Mouse (Mus musculus) layer of hippocampus, postnatal 25 days (tissue): ENCODE results near the gene Hist2h2aa2. TPM values are rescaled to one million over a fixed set of nuclear protein-coding genes. Genes with fewer than 3 reads are reported as not detected.
"Not testable (repeated sequence)": the region's sequence is repeated elsewhere in the genome, so short reads cannot be mapped to it uniquely, and the experiment has no call there.

Source experiments
- DNase-seq, 2 experiments: peaks; one replicate each; pipeline ENCODE4 v3.0.0; 2022; ENCODE audit warnings: mixed read lengths in 2 of 2, low spot score in 1 of 2; ENCODE audit errors: extremely low spot score in 1 of 2
- total RNA-seq, 2 experiments: library from RNA; stranded (reverse); gene quantifications; 2 replicates each; pipeline ENCODE4 v1.2.3; 2021

Hist2h2aa2 gene
- total RNA-seq, 2 experiments from 2014 or later = 225 TPM

DNA sequence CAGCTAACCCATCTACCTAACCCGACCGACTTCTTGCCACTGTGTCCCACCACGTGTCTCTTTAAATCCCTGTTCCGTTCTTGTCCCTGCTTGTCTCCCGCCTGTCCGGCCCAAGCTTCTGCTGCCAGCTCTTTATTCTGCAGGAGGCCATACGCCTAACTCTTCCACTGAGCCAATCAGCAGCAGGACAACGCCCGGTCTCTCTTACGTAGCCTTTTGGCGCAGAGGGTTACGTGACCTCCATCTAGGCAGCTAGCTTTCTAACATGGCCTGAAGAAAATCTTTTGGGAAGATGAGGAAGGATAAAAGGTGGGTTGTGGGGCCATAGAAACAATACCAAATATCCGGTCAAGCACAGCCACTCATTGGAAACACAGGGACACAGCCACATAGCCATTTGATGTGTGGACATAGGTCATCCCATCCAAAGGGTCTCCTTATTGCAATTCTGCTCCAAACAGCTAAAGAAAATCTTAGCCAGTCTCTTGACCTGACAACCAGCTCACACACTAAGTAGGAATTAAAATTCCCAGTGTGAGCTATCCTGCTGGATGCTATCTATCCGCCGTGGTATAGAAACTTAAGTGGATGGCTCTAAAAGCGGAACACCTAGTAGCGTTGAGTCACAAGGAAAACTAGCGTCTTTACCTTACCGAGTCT is 22.3 kb upstream of the Hist2h2aa2 start:
- peak; percentile 54 to 57 for DNase-seq

GRCm38 (mm10) chr3:96261623-96262022 is 21.5 kb upstream of the Hist2h2aa2 start:
- DNase-seq = no peak

GRCm38 (mm10) chr3:96260220-96260619 is 20.1 kb upstream of the Hist2h2aa2 start:
- no peak for DNase-seq

GRCm38 (mm10) chr3:96257190-96257589 is 17.1 kb upstream of the Hist2h2aa2 start:
- no peak for DNase-seq

- no peak for DNase-seq
Observed at GRCm38 (mm10) chr3:96255926-96256593, 16.0 kb upstream of the Hist2h2aa2 start.

DNA sequence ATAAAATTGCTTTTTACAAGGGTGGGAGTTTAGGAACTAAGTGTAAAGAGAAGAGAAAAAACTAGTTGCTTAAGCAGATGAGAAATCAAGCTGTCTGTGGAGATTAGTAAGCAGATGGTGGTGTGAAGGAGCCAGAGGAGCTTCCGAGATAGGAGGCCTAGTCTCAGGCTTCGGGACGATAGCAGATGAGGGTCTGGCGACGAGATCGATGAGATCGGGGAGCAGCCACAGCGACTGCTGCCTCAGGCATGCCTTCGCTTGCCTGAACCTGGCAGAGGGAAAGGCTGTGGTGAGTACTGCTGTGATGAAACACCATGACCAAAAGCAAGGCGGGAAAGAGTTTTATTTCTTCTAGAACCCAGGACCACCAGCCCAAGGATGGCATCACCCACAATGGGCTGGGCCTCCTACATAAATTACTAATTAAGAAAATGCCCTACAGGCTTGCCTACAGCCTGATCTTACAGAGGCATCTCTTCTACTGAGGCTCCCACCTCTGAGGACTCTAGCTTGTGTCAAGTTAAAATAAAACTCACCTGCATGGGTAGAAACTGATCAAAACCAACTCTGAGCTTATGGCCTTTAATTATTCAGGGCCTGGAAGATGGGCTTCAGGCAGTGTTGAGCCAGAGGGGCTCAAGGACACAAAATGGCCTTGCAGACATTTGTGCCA is 14.7 kb upstream of the Hist2h2aa2 start:
- no peak for DNase-seq

DNA sequence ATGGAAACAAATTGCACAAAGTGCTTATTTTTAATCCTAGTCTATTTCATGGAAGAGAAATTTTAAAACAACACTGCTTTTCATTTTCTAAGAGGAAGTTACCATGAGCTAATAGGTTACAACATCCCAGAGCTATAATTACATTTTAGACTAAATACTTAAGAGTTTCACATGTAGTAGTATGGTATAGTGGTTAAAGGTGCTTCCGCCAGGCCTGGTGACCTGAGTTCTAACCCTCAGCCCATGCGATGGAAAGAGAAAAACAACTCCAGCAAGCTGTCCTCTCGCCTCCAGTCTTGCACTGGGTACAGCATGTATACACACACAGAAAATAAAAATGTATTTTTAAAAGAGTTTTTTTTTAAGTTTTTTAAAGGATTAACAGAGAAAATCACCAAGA is 11.7 kb upstream of the Hist2h2aa2 start:
- no peak for DNase-seq

GRCm38 (mm10) chr3:96250890-96251289 is 10.8 kb upstream of the Hist2h2aa2 start:
- DNase-seq = no peak

DNA sequence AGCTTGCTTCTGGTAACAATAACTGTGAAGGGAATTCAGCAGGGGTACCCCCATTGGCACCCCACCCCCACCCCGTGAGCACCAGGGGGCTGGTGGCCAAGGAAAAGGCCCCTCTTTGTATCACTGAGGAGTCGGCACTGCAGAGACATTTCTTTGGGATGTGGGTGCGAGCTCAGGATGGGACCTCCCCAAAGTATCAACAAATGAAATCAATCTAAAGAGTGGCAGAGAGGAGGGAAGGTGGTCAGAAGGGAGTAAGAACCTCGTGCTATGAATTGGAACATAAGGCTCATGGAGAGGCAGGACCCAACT is 8.9 kb upstream of the Hist2h2aa2 start:
- no peak for DNase-seq

DNA sequence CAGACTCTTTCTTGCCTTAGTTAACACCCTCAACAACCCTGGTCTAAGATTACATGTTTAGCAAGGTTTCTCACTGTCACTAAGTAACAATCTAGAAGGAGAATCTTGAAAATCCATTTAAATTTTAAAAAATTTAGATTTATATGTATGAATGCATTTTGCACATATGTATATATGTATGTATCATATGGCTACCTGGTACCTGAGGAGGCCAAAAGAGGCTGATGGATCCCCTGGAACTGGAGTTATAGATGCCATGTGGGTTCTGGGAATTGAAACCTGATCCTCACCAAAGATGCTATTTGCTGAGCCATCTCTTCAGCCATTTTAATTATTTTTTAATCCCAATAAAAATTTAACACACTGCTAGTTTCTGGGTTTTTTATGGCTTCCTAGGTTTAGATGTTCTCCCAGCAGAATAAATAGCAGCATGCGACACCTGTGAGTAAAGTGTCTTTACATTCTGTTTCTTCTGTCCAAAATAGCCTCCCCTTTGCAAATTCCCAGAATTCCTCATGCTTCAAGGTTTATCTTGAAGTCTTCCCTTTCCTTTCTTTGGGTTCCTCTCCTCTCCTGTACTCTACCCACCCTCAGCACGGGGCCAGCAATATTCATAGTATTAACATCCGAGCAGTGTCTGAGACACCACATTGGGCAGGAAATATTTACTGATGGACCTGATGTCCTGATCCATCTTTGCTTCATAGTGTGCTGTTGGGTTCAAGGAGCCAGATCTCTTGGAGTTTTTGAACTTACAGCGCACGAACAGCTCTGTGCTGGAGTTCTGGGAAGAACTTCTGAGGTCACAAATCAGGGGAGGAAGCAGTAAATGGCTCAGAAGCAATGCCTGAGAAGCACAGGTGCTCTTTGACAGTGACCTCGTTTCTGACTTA is 8.3 kb upstream of the Hist2h2aa2 start:
- no peak for DNase-seq

DNA sequence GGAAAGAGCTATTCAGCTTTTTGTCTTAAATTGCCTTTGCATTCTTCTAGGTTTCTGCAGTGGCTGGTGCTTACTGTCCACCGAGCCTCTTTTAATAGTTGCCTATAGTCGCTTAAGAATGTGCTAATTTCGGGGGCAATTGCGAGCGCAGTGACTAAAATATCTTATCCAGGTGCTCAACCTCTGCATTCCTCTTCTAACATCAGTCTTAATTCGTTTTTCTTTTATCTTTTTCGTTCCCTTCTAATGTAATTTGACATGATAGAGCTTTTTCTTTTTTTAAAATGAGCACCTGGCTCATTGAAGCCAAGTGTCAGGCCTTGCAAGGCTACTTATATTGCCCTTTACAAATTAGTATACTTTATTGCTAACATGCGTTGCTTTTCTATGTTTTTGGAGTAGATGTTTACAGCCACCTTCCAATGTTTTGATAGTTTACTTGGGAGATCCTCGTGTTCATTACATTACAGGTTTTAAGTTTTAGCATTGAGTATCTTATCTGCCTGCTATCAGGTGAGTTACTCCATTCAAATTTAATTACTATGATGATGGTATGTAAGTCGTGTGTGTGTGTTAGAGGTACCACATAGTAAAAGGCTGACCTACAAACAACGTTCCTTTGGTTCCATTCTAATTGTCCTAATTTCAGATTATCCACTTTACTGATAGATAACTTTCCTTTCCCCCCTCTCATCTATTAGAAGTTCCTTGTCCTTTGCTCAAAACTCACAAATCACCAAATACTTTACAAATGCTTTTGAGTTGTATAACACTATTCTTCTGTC is 7.5 kb upstream of the Hist2h2aa2 start:
- DNase-seq = no peak

DNA sequence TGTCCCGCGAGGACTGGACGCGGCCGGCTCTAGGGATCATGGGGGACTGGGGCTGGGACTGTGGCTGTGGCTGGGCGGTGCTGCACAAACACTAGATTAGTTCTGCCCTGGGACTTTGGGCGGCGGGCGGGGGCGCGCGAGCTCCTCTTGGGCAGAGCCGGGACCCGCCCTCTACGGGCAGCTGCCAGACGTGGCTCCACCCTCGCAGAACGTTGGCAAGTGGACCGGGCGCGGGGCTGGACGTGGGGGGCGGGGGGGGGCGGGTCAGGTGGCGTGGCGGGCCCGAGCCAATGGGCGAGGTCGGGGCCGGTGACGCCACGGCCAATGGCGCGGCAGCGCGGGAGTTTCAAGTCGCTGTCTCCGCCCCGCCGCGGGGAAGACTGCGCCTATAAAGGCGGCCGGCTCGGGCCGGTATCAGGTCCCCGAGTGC is 6.4 kb upstream of the Hist2h2aa2 start, which contains the start of gene Hist2h3c1:
TSS of gene Hist2h3c1 (plus strand) at position 259 of the 430 bp plus-strand sequence.
- not testable (repeated sequence) for DNase-seq

- not testable (repeated sequence) for DNase-seq
Observed at GRCm38 (mm10) chr3:96246018-96246417, 5.9 kb upstream of the Hist2h2aa2 start.

GRCm38 (mm10) chr3:96245003-96245886 is 5.2 kb upstream of the Hist2h2aa2 start, which contains the start of gene Hist2h2aa1:
Gene Hist2h2aa1, plus strand, starts transcription at chr3:96245497.
- DNase-seq = peak; percentile 77 to 90

DNA sequence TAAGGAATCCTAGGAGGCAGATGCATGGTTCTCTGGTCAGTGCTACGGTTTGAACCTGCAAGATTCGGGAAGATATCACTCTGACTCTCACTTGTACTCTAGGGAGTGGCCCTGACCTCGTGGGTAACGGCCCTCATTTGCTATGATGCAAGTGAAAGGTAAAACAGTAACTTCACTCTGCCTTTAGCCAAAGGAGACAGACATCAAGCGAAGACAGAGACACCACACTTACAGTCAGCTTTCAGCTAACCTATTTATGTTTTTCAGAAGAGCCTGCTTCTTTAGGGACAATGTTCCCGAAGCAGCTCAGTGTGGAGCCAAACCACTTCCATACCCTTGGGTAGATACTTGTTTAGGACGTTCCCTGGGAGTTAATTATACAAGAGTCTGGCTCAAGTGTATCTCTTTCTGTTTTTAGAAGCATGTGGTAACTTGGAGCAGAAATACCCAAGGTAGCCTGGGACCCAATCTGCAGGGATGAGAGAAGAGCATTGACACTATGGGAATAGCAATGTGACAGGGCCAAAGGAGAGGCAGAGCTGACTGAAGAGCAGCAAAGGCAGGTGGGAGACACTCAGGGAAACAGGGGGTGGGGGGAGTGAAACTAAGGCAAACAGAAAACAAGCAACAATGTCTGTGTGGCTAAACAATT is 4.0 kb upstream of the Hist2h2aa2 start:
- no peak for DNase-seq

- no peak for DNase-seq
Observed at GRCm38 (mm10) chr3:96240799-96241197, 722 bp upstream of the Hist2h2aa2 start.

DNA sequence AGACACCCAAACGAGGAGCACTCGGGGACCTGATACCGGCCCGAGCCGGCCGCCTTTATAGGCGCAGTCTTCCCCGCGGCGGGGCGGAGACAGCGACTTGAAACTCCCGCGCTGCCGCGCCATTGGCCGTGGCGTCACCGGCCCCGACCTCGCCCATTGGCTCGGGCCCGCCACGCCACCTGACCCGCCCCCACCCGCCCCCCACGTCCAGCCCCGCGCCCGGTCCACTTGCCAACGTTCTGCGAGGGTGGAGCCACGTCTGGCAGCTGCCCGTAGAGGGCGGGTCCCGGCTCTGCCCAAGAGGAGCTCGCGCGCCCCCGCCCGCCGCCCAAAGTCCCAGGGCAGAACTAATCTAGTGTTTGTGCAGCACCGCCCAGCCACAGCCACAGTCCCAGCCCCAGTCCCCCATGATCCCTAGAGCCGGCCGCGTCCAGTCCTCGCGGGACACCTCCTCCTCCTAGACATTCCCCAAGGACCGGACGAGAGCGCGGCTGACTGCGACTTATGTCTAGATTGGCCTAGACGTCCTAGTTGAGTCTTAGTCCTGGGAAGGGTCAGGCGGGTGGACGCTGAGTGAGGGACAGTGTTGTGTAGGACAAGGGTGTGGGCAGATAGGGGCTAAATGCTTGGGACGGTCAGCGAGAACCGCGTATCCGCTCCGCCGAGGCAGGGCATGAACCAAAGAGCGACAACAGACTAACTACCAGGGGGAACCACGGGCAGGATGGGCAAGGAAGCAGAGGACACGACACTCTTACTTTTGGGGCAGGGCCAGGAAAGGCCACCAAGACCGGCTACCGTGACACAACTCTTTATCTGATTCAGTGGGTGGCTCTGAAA is 902 bp downstream of the Hist2h2aa2 start, which contains the start of gene Hist2h3c2:
TSS of gene Hist2h3c2 (minus strand) at position 174 of the 840 bp plus-strand sequence.
- DNase-seq = not testable (repeated sequence)
